Mouse (Mus musculus) kidney, adult 2 months (tissue): ENCODE measurements around the gene Spc24.

ENCODE experiments used
- CTCF ChIP-seq: fragments of 200-500 bp; conservative IDR thresholded peaks from 2 replicates; pipeline ENCODE4 v1.5.1; 2011; ENCODE audit warnings: low read depth, mild to moderate bottlenecking, control low read depth, low read length, moderate library complexity, mixed read lengths; ENCODE audit not compliant: insufficient read depth, insufficient read length
- POLR2A ChIP-seq: fragments of 200-500 bp; IDR thresholded peaks from one replicate; pipeline ENCODE4 v1.6.1; 2011; ENCODE audit warnings: low read depth, low read length, control low read depth

DNA sequence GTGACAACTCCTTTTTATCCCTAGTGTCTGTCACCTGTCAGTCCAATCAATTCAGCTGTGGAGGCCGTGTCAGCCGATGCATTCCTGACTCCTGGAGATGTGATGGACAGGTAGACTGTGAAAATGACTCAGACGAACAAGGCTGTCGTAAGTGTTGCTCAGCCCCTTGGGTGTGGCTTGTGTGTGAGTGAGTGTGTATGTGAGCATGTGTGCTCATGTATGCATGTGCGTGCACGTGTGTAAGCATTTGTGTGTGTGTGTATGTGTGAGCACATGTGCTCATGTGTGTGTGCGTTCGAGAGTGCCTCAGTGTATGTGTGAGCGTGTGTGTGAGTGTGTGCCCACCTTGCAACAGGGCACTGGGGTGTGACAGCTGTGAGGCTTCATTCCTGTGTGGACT is 27.8 kb downstream of the Spc24 start:
- TF ChIP-seq CTCF (no peak), POLR2A (no peak)
